Mouse (Mus musculus): Measurements from ENCODE around the gene Gar1.

GRCm38 (mm10) chr3:129846846-129847245 lies 15.7 kb upstream of the Gar1 start:
- no peak for TF ChIP-seq CTCF (IDR thresholded peaks at IDR 0.05; ENCODE audit: control insufficient read depth, insufficient read depth, insufficient replicate concordance, low read depth, low read length)
- no peak for TF ChIP-seq POLR2A (IDR thresholded peaks at IDR 0.05; ENCODE audit: control insufficient read depth, low read depth, low read length)
